Mouse (Mus musculus): ENCODE data around the gene Slc35f1. TPM values are rescaled to one million over a fixed set of nuclear protein-coding genes. Genes with fewer than 3 reads are reported as not detected.
"Not testable (repeated sequence)": the region's sequence is repeated elsewhere in the genome, so short reads cannot be mapped to it uniquely, and the experiment has no call there.

Slc35f1 gene
- polyA plus RNA-seq, 1 experiment: 26.0 TPM

GRCm38 (mm10) chr10:52840819-52841218 lies 150.5 kb downstream of the Slc35f1 start:
- no peak for TF ChIP-seq POLR2A (IDR thresholded peaks at IDR 0.05; ENCODE audit: extremely low read depth, insufficient read depth, low read length)
- no peak for TF ChIP-seq CTCF (IDR thresholded peaks at IDR 0.05; ENCODE audit: extremely low read depth, insufficient read depth, low read length)
- no peaks in the 10 kb centered on the region; the same call in 1 of the 2 replicates for H3K4me1 ChIP-seq (ENCODE audit: control insufficient read depth, insufficient read depth, low read length)
- H3K27ac ChIP-seq (ENCODE audit: insufficient read depth, low read length): no peak overlapping the region
- H3K4me3 ChIP-seq (ENCODE audit: insufficient read depth, low read length): no peak overlapping the region

- H3K4me3 ChIP-seq (ENCODE audit: insufficient read depth, low read length): no peak overlapping the region
- H3K27ac ChIP-seq (ENCODE audit: insufficient read depth, low read length): no peak overlapping the region
- H3K4me1 ChIP-seq (ENCODE audit: control insufficient read depth, insufficient read depth, low read length): no peaks in the 10 kb centered on the region
- TF ChIP-seq CTCF (IDR thresholded peaks at IDR 0.05; ENCODE audit: extremely low read depth, insufficient read depth, low read length): no peak
- TF ChIP-seq POLR2A (IDR thresholded peaks at IDR 0.05; ENCODE audit: extremely low read depth, insufficient read depth, low read length): no peak
Measured at GRCm38 (mm10) chr10:52851994-52852393, 161.7 kb downstream of the Slc35f1 start.

DNA sequence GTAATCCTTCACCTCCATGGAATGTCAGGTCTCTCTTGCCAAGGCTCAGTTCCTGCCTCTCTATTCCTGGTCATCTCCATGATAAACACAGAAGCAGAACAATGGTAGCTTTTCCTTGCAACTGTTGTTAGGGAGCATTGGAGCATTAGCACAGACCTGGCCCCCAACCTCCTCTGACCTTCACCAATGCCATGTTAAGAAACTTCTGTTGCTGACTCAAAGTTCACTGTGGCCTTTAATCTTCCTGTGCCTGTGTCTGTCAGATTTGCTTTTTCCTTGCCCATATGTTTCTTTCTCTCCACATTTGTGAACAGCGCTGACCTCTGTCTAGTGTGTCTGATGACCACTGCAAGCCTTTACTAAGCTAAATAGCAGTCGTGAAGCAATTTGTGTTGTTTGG lies 170.5 kb downstream of the Slc35f1 start:
- Histone ChIP-seq H3K27ac (ENCODE audit: insufficient read depth, low read length) (no peak overlapping the region), H3K4me1 (ENCODE audit: control insufficient read depth, insufficient read depth, low read length) (no peaks in the 10 kb centered on the region), H3K4me3 (ENCODE audit: insufficient read depth, low read length) (no peak overlapping the region)
- no peak for TF ChIP-seq POLR2A (IDR thresholded peaks at IDR 0.05; ENCODE audit: extremely low read depth, insufficient read depth, low read length)

GRCm38 (mm10) chr10:52864936-52865335 lies 174.6 kb downstream of the Slc35f1 start:
- Histone ChIP-seq H3K4me1 (ENCODE audit: control insufficient read depth, insufficient read depth, low read length) (no peaks in the 10 kb centered on the region), H3K4me3 (ENCODE audit: insufficient read depth, low read length) (no peak overlapping the region), H3K27ac (ENCODE audit: insufficient read depth, low read length) (no peak overlapping the region)
- TF ChIP-seq CTCF (IDR thresholded peaks at IDR 0.05; ENCODE audit: extremely low read depth, insufficient read depth, low read length): no peak
- TF ChIP-seq POLR2A (IDR thresholded peaks at IDR 0.05; ENCODE audit: extremely low read depth, insufficient read depth, low read length): no peak

GRCm38 (mm10) chr10:52871110-52871509 lies 180.8 kb downstream of the Slc35f1 start:
- no peak overlapping the region for H3K27ac ChIP-seq (ENCODE audit: insufficient read depth, low read length)
- TF ChIP-seq CTCF (IDR thresholded peaks at IDR 0.05; ENCODE audit: extremely low read depth, insufficient read depth, low read length) (no peak), POLR2A (IDR thresholded peaks at IDR 0.05; ENCODE audit: extremely low read depth, insufficient read depth, low read length) (no peak)
- H3K4me1 ChIP-seq (ENCODE audit: control insufficient read depth, insufficient read depth, low read length): peaks cover 1% of the 10 kb centered on the region; the same call in 1 of the 2 replicates
- no peak overlapping the region for H3K4me3 ChIP-seq (ENCODE audit: insufficient read depth, low read length)

DNA sequence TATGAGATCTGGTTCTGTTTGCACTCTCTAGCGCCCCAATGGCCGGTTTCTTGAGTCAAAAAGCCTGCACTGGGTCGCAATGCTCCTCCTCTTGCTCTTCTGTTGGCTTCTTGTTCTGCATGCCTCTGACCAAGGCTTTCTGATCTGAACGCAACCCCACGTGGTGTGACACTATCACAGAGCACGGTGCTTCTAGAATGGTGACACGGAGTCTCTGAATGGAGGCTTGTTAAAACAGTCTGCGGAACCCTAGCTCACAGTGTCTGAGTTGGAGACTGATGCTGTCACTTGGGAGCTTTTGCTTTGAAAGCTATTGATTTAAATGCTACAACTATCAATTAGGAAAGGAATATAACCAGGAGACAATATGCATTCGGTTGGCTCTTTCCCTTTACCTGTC lies 183.8 kb downstream of the Slc35f1 start:
- TF ChIP-seq POLR2A (IDR thresholded peaks at IDR 0.05; ENCODE audit: extremely low read depth, insufficient read depth, low read length) (no peak), CTCF (IDR thresholded peaks at IDR 0.05; ENCODE audit: extremely low read depth, insufficient read depth, low read length) (no peak)
- no peak overlapping the region for H3K4me3 ChIP-seq (ENCODE audit: insufficient read depth, low read length)
- H3K4me1 ChIP-seq (ENCODE audit: control insufficient read depth, insufficient read depth, low read length): peaks cover 5% of the 10 kb centered on the region; the same call in 1 of the 2 replicates

GRCm38 (mm10) chr10:52874712-52875111 lies 184.4 kb downstream of the Slc35f1 start:
- Histone ChIP-seq H3K4me3 (ENCODE audit: insufficient read depth, low read length) (no peak overlapping the region), H3K27ac (ENCODE audit: insufficient read depth, low read length) (no peak overlapping the region), H3K4me1 (ENCODE audit: control insufficient read depth, insufficient read depth, low read length) (peaks cover 5% of the 10 kb centered on the region; the same call in 1 of the 2 replicates)
- TF ChIP-seq CTCF (IDR thresholded peaks at IDR 0.05; ENCODE audit: extremely low read depth, insufficient read depth, low read length) (no peak), POLR2A (IDR thresholded peaks at IDR 0.05; ENCODE audit: extremely low read depth, insufficient read depth, low read length) (no peak)

More for the DNA sequence above, 183.8 kb downstream of the Slc35f1 start:
- H3K27ac ChIP-seq (ENCODE audit: insufficient read depth, low read length): no peak overlapping the region

- Histone ChIP-seq H3K4me3 (ENCODE audit: insufficient read depth, low read length) (no peak overlapping the region), H3K4me1 (ENCODE audit: control insufficient read depth, insufficient read depth, low read length) (peaks cover 5% of the 10 kb centered on the region; the same call in 1 of the 2 replicates), H3K27ac (ENCODE audit: insufficient read depth, low read length) (no peak overlapping the region)
- TF ChIP-seq POLR2A (IDR thresholded peaks at IDR 0.05; ENCODE audit: extremely low read depth, insufficient read depth, low read length) (no peak), CTCF (IDR thresholded peaks at IDR 0.05; ENCODE audit: extremely low read depth, insufficient read depth, low read length) (no peak)
Measured at GRCm38 (mm10) chr10:52877263-52878021, 187.1 kb downstream of the Slc35f1 start.

- Histone ChIP-seq H3K4me1 (ENCODE audit: control insufficient read depth, insufficient read depth, low read length) (peaks cover 5% of the 10 kb centered on the region; the same call in 1 of the 2 replicates), H3K27ac (ENCODE audit: insufficient read depth, low read length) (no peak overlapping the region), H3K4me3 (ENCODE audit: insufficient read depth, low read length) (no peak overlapping the region)
- no peak for TF ChIP-seq POLR2A (IDR thresholded peaks at IDR 0.05; ENCODE audit: extremely low read depth, insufficient read depth, low read length)
- TF ChIP-seq CTCF (IDR thresholded peaks at IDR 0.05; ENCODE audit: extremely low read depth, insufficient read depth, low read length): no peak
Measured at GRCm38 (mm10) chr10:52878093-52878801, 187.9 kb downstream of the Slc35f1 start.

- H3K27ac ChIP-seq (ENCODE audit: insufficient read depth, low read length); H3K4me3 ChIP-seq (ENCODE audit: insufficient read depth, low read length); H3K4me1 ChIP-seq (ENCODE audit: control insufficient read depth, insufficient read depth, low read length): not testable (repeated sequence)
Measured at GRCm38 (mm10) chr10:52896724-52897123, 206.4 kb downstream of the Slc35f1 start.

Measured in cortical plate, adult 2 months (tissue).